Mouse (Mus musculus): ENCODE measurements around the gene Cd82. TPM values are rescaled to one million over a fixed set of nuclear protein-coding genes. Genes with fewer than 3 reads are reported as not detected.

The Cd82 gene
- polyA plus RNA-seq, 1 experiment: 42.7 TPM

DNA sequence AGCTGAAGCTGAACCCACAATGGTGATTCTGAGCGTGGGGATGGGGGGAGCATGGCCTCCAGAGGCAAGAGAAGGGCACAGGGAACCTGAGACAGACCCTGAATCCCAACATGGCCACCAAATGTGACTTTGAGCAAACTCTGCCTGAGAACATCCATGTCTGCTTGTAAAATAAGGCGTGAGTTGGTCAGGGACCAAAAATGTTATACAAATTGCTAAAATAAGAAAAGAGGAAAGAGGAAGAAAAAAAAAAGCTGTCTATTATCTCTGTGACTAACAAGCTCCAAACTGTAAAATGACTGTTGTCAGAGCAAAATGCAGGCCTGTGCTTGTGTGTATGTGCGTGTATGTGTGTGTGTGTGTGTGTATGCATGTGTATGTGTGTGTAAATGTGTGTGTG lies 30.6 kb upstream of the Cd82 start:
- Histone ChIP-seq H3K9me3 (ENCODE audit: control insufficient read depth, low read length) (no peaks in the 10 kb centered on the region), H3K4me1 (ENCODE audit: control insufficient read depth) (no peaks in the 10 kb centered on the region), H3K4me3 (replicated peaks) (no peak overlapping the region), H3K36me3 (ENCODE audit: control insufficient read depth) (no peaks in the 10 kb centered on the region), H3K27me3 (ENCODE audit: control insufficient read depth) (no peaks in the 10 kb centered on the region)
- no peak for TF ChIP-seq TAL1 (IDR thresholded peaks at IDR 0.05; ENCODE audit: low read length)
- TF ChIP-seq GATA1 (IDR thresholded peaks at IDR 0.05; ENCODE audit: low read length): no peak

DNA sequence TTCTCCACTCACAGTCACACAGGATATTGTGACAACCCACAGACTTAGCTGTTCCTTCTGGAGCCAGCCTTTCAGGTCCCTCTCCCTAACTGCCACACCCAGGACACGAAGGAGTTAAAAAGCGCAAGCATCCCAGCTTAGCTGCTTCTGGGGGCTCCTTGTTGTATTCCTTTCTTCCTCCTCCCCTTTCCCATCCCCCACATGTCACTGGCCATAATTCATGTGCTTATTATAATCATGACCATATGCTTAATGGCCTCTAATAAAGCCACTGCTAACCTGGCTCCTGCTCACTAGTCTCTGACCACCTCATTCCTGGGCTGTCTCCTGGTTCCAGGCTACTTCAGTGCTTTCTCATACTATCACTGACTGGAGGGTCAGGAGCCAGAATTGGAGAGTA lies 27.6 kb upstream of the Cd82 start:
- Histone ChIP-seq H3K4me3 (replicated peaks) (no peak overlapping the region), H3K9me3 (ENCODE audit: control insufficient read depth, low read length) (no peaks in the 10 kb centered on the region), H3K36me3 (ENCODE audit: control insufficient read depth) (no peaks in the 10 kb centered on the region)

DNA sequence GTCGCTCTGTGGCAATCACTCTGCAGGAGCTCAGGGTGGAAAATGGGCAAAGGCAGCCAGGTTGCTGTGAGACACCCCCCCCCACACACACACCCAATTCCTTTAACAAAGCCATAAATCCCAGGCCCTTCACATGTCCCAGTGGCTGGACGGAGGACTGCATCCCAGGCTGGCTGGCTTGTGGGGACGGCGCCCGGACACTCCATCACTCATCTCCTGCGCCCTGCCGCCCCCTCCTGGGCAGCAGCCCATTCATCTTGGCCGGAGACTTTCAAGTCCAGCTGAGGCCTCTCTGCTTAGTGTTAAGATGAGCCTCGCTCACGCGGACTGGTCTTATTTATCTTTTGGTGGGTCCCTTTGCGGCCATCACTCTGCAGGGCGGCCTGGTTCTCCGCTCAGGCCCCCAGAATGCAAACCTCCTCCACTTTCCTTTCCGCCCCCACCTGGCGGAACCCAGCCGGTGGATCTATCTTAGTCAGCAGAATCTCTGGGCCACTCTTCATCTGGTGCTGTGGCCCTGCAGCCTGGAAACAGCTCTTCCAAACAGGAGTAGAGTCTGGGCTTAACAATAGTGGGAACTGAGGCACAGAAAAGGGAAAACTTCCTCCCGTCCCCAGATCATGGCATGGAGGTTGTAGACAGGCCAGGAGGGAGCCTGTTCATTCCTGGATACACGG lies 26.1 kb upstream of the Cd82 start:
- H3K36me3 ChIP-seq (ENCODE audit: control insufficient read depth): no peaks in the 10 kb centered on the region
- no peaks in the 10 kb centered on the region for H3K9me3 ChIP-seq (ENCODE audit: control insufficient read depth, low read length)
- TF ChIP-seq TAL1 (IDR thresholded peaks at IDR 0.05; ENCODE audit: low read length) (no peak), GATA1 (IDR thresholded peaks at IDR 0.05; ENCODE audit: low read length) (no peak)
- H3K4me1 ChIP-seq (ENCODE audit: control insufficient read depth): no peaks in the 10 kb centered on the region
- no peak overlapping the region for H3K4me3 ChIP-seq (replicated peaks)
- H3K27me3 ChIP-seq (ENCODE audit: control insufficient read depth): no peaks in the 10 kb centered on the region

More for the DNA sequence above, 27.6 kb upstream of the Cd82 start:
- no peak for TF ChIP-seq GATA1 (IDR thresholded peaks at IDR 0.05; ENCODE audit: low read length)
- no peak for TF ChIP-seq TAL1 (IDR thresholded peaks at IDR 0.05; ENCODE audit: low read length)
- no peaks in the 10 kb centered on the region for H3K27me3 ChIP-seq (ENCODE audit: control insufficient read depth)
- no peaks in the 10 kb centered on the region for H3K4me1 ChIP-seq (ENCODE audit: control insufficient read depth)

DNA sequence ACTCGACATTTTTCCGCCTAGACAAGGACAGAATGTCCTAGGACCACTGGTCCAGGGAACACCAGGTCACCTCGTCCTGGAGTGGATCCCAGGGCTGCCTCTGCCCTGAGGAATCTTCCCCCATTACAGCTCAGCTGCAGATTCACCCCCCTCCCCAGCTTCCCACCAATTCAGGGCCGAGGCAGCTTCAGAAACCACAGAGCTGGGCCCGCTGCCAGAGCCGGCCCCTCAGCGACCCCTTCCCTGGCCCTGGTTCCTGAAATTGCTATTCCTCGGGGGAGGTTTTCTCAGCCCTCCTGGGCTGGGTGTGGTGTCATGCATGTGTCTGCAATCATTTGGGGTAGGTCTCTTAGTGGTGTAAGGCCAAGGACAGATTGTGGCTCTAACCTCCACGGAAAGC lies 22.5 kb upstream of the Cd82 start:
- H3K36me3 ChIP-seq (ENCODE audit: control insufficient read depth): no peaks in the 10 kb centered on the region
- H3K9me3 ChIP-seq (ENCODE audit: control insufficient read depth, low read length): no peaks in the 10 kb centered on the region
- no peak overlapping the region for H3K4me3 ChIP-seq (replicated peaks)
- H3K27me3 ChIP-seq (ENCODE audit: control insufficient read depth): no peaks in the 10 kb centered on the region; the same call in 1 of the 2 replicates
- TF ChIP-seq TAL1 (IDR thresholded peaks at IDR 0.05; ENCODE audit: low read length): no peak
- no peak for TF ChIP-seq GATA1 (IDR thresholded peaks at IDR 0.05; ENCODE audit: low read length)
- H3K4me1 ChIP-seq (ENCODE audit: control insufficient read depth): no peaks in the 10 kb centered on the region

DNA sequence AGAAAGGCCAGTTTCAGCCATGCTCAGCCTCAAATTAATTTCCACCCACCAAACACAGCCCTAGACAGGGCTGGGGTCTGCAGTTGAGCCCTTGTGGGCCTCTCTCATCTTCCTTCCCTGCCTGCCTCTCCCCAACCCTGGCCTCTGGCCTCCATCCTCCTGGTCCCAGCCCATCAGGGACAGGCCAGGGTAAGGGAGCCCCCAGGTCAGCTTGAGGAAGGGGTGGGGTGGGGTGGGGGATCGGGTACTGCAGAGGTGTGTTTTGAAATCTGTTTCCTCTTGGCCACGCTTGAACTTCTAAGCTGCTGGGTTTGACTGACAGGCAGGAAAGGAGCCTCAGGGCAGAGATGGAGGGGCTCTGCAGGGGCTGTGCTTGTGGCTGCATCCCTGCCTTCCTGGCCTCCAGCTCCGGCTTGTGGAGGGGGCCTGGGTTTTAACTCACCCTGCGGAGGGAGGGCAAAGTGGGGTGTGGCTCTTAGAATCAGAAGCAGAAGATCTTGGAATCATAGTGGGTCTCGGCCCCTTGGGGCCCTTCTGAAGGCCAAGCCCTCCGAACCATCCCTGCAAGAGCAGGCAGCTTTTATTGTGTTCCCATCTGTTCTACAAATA lies 19.2 kb upstream of the Cd82 start:
- H3K9me3 ChIP-seq (ENCODE audit: control insufficient read depth, low read length): no peaks in the 10 kb centered on the region
- no peaks in the 10 kb centered on the region; the same call in 1 of the 2 replicates for H3K27me3 ChIP-seq (ENCODE audit: control insufficient read depth)
- no peaks in the 10 kb centered on the region; the same call in none of the 2 replicates for H3K4me1 ChIP-seq (ENCODE audit: control insufficient read depth)
- TF ChIP-seq TAL1 (IDR thresholded peaks at IDR 0.05; ENCODE audit: low read length): no peak
- TF ChIP-seq GATA1 (IDR thresholded peaks at IDR 0.05; ENCODE audit: low read length): no peak
- H3K4me3 ChIP-seq (replicated peaks): no peak overlapping the region
- no peaks in the 10 kb centered on the region for H3K36me3 ChIP-seq (ENCODE audit: control insufficient read depth)

DNA sequence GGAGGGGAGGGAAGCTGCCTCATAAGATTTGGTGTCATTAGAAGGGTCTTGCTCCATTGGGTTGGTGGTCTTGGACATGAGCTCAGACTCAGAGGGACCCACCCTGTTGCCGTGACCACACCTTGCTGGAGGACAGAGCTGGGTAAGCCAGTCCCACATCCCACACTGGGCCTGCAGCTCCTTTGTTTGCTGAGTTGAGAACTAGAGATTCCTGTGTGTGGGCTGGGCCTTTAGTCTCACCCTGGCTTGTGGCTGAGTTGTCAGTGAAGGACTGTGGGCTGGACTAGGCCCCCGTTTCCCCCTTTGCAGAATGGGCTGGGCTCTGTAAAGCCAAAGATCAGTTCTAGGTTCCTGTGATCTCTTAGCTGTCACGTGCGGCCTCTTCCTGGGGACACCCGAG lies 15.8 kb upstream of the Cd82 start:
- Histone ChIP-seq H3K4me3 (replicated peaks) (no peak overlapping the region), H3K9me3 (ENCODE audit: control insufficient read depth, low read length) (no peaks in the 10 kb centered on the region), H3K4me1 (ENCODE audit: control insufficient read depth) (peaks cover 5% of the 10 kb centered on the region), H3K36me3 (ENCODE audit: control insufficient read depth) (no peaks in the 10 kb centered on the region), H3K27me3 (ENCODE audit: control insufficient read depth) (peaks cover 11% of the 10 kb centered on the region)
- no peak for TF ChIP-seq TAL1 (IDR thresholded peaks at IDR 0.05; ENCODE audit: low read length)
- TF ChIP-seq GATA1 (IDR thresholded peaks at IDR 0.05; ENCODE audit: low read length): no peak

DNA sequence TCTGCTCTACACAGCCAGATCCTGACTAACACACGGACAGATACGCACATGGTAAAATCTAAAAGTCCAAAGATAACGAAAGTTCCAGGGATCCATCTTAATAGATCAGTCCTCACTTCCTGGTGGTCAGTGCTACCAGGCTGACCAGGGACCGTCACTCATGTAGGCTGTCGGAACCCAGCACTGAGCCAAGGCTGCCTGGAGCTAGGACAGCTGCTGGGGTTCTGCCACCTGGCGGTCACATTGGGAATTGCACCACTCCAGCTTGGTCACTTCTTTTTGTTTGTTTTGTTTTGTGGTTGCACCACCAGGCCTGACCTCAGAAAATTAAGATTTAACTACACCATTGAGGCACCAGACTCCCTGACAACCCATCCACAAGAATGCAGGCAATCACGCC lies 14.6 kb upstream of the Cd82 start:
- Histone ChIP-seq H3K9me3 (ENCODE audit: control insufficient read depth, low read length) (no peaks in the 10 kb centered on the region), H3K4me3 (replicated peaks) (no peak overlapping the region), H3K36me3 (ENCODE audit: control insufficient read depth) (no peaks in the 10 kb centered on the region), H3K27me3 (ENCODE audit: control insufficient read depth) (peaks cover 11% of the 10 kb centered on the region), H3K4me1 (ENCODE audit: control insufficient read depth) (peaks cover 9% of the 10 kb centered on the region)
- TF ChIP-seq GATA1 (IDR thresholded peaks at IDR 0.05; ENCODE audit: low read length) (no peak), TAL1 (IDR thresholded peaks at IDR 0.05; ENCODE audit: low read length) (no peak)

DNA sequence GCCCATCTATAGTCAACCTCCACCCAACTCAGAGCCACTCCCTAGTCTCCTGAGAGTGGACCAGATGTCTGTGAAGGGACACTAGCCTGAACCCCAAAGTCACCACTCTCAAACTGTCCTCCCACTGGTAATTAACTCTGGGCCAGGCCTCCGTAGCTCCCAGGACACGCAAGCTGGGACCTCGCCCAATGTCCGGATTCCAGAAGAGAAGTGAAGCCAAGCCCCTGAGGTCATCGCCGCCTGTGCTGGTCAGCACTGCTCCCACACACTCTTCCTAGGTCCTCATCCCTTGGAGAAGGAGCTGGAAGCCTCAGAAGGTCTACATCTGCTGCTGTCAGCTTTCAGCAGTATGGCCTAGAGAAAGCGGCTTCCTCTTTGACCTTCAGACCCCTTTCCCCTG lies 13.5 kb upstream of the Cd82 start:
- Histone ChIP-seq H3K4me3 (replicated peaks) (no peak overlapping the region), H3K9me3 (ENCODE audit: control insufficient read depth, low read length) (no peaks in the 10 kb centered on the region), H3K4me1 (ENCODE audit: control insufficient read depth) (peaks cover 9% of the 10 kb centered on the region), H3K36me3 (ENCODE audit: control insufficient read depth) (no peaks in the 10 kb centered on the region), H3K27me3 (ENCODE audit: control insufficient read depth) (peaks cover 11% of the 10 kb centered on the region)
- no peak for TF ChIP-seq TAL1 (IDR thresholded peaks at IDR 0.05; ENCODE audit: low read length)
- TF ChIP-seq GATA1 (IDR thresholded peaks at IDR 0.05; ENCODE audit: low read length): no peak

DNA sequence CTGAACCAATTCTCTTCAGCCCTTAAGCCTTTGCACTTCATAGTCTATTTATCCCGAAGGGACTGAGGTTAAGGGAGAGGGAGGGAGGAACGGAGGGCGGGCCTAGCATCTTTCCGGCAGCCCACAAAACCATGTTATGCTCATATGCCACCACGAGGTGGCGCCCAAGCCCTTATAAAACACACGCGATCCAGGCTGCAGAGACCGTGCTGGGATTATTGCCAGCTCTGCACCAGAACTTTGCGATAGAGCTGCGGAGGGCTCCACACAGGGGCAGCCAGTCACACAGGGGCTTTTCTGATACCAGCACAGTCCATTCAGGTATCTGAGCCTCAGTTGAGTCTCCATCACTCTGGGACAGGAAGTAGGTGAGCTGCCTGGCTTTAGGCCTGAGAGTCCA lies 12.1 kb upstream of the Cd82 start:
- Histone ChIP-seq H3K36me3 (ENCODE audit: control insufficient read depth) (no peaks in the 10 kb centered on the region), H3K27me3 (ENCODE audit: control insufficient read depth) (peaks cover 11% of the 10 kb centered on the region), H3K4me3 (replicated peaks) (no peak overlapping the region), H3K9me3 (ENCODE audit: control insufficient read depth, low read length) (no peaks in the 10 kb centered on the region), H3K4me1 (ENCODE audit: control insufficient read depth) (peaks cover 21% of the 10 kb centered on the region)
- TF ChIP-seq TAL1 (IDR thresholded peaks at IDR 0.05; ENCODE audit: low read length): no peak
